Comparison of ENCODE assay signal across 10 mouse cellular contexts in genomic region chr3:133623201-133623744, GRCm38 (mm10).
A peak's percentile ranks its signal among the peaks of the same experiment; 100 is the strongest.
DNase-seq lines count a peak whose midpoint lies in the region; ATAC-seq and TF ChIP-seq lines count a peak whose summit lies in the region.
"Had no signal": no experiment of that assay in that cellular context is flagged by ENCODE, and none has a peak within 500 bp of the region (broad histone marks: within the 10 kb centered on the region; RNA-seq: fewer than 3 reads in every experiment).

No protein-coding gene starts in this region.

- DNase-seq in lung, embryonic 14.5 days = peak; percentile 46
- DNase-seq in lung, postnatal 14 days = no peak
- DNase-seq in urinary bladder, postnatal 36 days (ENCODE audit: low spot score in 2 of 2) = no peak
- DNase-seq in forebrain, postnatal 0 days = no peak

- H3K27me3 ChIP-seq in lung, embryonic 14.5 days (ENCODE audit: insufficient read depth, low read length) = no peaks in the 10 kb centered on the region
- H3K27me3 ChIP-seq in forebrain, postnatal 0 days (ENCODE audit: insufficient read depth, low read length) = no peaks in the 10 kb centered on the region
- H3K27me3 ChIP-seq: forebrain, embryonic 15.5 days; hindbrain, embryonic 15.5 days; limb, embryonic 12.5 days had no signal

- no peak overlapping the region for H3K4me2 ChIP-seq in lung, embryonic 14.5 days
- no peak overlapping the region for H3K4me2 ChIP-seq in forebrain, postnatal 0 days (ENCODE audit: low read depth)
- H3K4me2 ChIP-seq: forebrain, embryonic 15.5 days; hindbrain, embryonic 15.5 days; limb, embryonic 12.5 days had no signal

- H3K9ac ChIP-seq in lung, embryonic 14.5 days = no peak overlapping the region
- H3K9ac ChIP-seq in forebrain, postnatal 0 days = no peak overlapping the region
- H3K9ac ChIP-seq: forebrain, embryonic 15.5 days; hindbrain, embryonic 15.5 days; limb, embryonic 12.5 days had no signal

- H3K27ac ChIP-seq in lung, embryonic 14.5 days (ENCODE audit: low read depth) = no peak overlapping the region
- H3K27ac ChIP-seq in forebrain, postnatal 0 days (ENCODE audit: low read depth, low read length) = no peak overlapping the region
- H3K27ac ChIP-seq: forebrain, embryonic 15.5 days; hindbrain, embryonic 15.5 days; limb, embryonic 12.5 days had no signal

- H3K4me3 ChIP-seq in lung, embryonic 14.5 days (ENCODE audit: low read depth, low read length) = no peak overlapping the region
- H3K4me3 ChIP-seq in forebrain, postnatal 0 days (ENCODE audit: low read depth, low read length) = no peak overlapping the region
- H3K4me3 ChIP-seq: forebrain, embryonic 15.5 days; hindbrain, embryonic 15.5 days; limb, embryonic 12.5 days had no signal

- H3K9me3 ChIP-seq in lung, embryonic 14.5 days (ENCODE audit: low read depth, low read length) = no peaks in the 10 kb centered on the region
- H3K9me3 ChIP-seq in forebrain, postnatal 0 days (ENCODE audit: low read length) = no peaks in the 10 kb centered on the region
- H3K9me3 ChIP-seq: forebrain, embryonic 15.5 days; hindbrain, embryonic 15.5 days; limb, embryonic 12.5 days had no signal

- 49% methylated on average over 9 of the region's 9 CpGs for WGBS in lung, embryonic 14.5 days
- WGBS in forebrain, postnatal 0 days = 70% methylated on average over 9 of the region's 9 CpGs

- no peak for TF ChIP-seq CTCF in lung, embryonic 14.5 days (IDR thresholded peaks at IDR 0.05; ENCODE audit: low read depth)
- no peak for TF ChIP-seq CTCF in forebrain, postnatal 0 days (IDR thresholded peaks at IDR 0.05; ENCODE audit: low read depth)

- no peaks in the 10 kb centered on the region for H3K36me3 ChIP-seq in lung, embryonic 14.5 days (ENCODE audit: insufficient read depth)
- no peaks in the 10 kb centered on the region for H3K36me3 ChIP-seq in forebrain, postnatal 0 days (ENCODE audit: insufficient read depth)
- H3K36me3 ChIP-seq: forebrain, embryonic 15.5 days; hindbrain, embryonic 15.5 days; limb, embryonic 12.5 days had no signal

- peak; percentile 80 for ATAC-seq in lung, embryonic 14.5 days (ENCODE audit: insufficient read depth)
- peak; percentile 69 for ATAC-seq in activated CD4-positive, CD25-positive, alpha-beta regulatory T cell, adult 4 months
- peak; percentile 57 for ATAC-seq in granulocyte monocyte progenitor cell, adult 5-6 weeks (replicated peaks; ENCODE audit: poor library complexity, severe bottlenecking)
- peak; percentile 63 for ATAC-seq in megakaryocyte, adult 5-6 weeks (ENCODE audit: poor library complexity, severe bottlenecking)
- no peak for ATAC-seq in forebrain, postnatal 0 days
- ATAC-seq: forebrain, embryonic 15.5 days had no signal

- H3K4me1 ChIP-seq in lung, embryonic 14.5 days (ENCODE audit: insufficient read depth) = no peaks in the 10 kb centered on the region
- no peaks in the 10 kb centered on the region for H3K4me1 ChIP-seq in forebrain, postnatal 0 days (ENCODE audit: insufficient read depth)
- H3K4me1 ChIP-seq: forebrain, embryonic 15.5 days; hindbrain, embryonic 15.5 days; limb, embryonic 12.5 days had no signal
